Mouse (Mus musculus): Measurements from ENCODE around the gene AK157302. TPM values are rescaled to one million over a fixed set of nuclear protein-coding genes. Genes with fewer than 3 reads are reported as not detected.

Gene AK157302
- total and polyA plus RNA-seq, 2 experiments from 2014 or later: 0.16 to 0.43 TPM

DNA sequence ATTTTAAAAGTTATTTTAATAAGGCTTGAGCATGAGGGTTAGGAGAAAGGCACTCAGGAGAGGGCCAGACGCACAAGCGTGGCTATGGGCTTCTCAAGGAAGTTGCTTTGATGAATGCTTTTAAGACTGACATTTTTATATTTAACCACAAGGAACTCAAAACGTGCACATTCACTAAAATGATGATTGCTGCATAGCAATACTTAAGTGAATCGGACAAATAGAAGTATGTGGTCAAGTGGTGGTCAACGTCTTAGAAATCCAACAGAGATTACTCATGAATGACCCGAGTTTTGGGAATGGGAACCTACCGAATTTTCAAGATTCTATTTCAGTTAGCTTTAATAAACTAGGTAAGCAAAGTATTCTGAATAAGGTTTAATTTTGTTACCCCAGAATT, 35.1 kb downstream of the AK157302 start:
- H3K4me3 ChIP-seq (ENCODE audit: low read length): peak overlapping the region; percentile 92
- 51% methylated on average over 7 of the region's 7 CpGs for WGBS
- no peaks in the 10 kb centered on the region for H3K4me1 ChIP-seq (ENCODE audit: insufficient read depth, low read length)
- DNase-seq (ENCODE audit: low spot score): no peak
- H3K9ac ChIP-seq (replicated peaks; ENCODE audit: low read length): peak overlapping the region; percentile 0; the same call in 1 of the 2 replicates
- H3K27ac ChIP-seq: no peak overlapping the region
- peak overlapping the region; percentile 68 for H3K4me2 ChIP-seq (ENCODE audit: low read depth, low read length)
- no peak for TF ChIP-seq CTCF (IDR thresholded peaks at IDR 0.05; ENCODE audit: low read depth)
- no peak for ATAC-seq
- no peaks in the 10 kb centered on the region for H3K9me3 ChIP-seq (ENCODE audit: low read length)
- peaks cover 14% of the 10 kb centered on the region for H3K36me3 ChIP-seq (ENCODE audit: insufficient read depth, low read length)
- no peaks in the 10 kb centered on the region for H3K27me3 ChIP-seq (ENCODE audit: insufficient read depth, low read length)

DNA sequence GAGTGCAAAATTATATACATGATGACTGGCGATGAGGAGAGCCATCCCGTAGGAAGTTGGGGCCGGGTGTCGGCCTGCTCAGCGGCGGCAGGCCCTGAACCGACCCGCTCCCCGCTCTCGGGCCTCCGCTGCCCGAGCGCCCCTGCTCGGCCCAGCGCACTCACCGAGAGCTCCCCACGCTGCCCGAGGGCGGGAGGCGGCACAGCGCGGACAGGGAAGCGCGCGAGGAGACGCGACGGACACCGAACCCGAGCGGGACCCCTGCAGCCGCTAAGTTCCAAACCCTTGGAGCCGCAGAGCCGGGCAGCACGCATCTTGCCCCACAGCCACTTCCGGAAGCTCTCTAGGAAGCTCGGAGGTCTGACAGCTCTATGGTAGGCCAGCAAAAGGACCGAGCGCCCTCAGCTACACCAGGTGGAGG, 35.8 kb downstream of the AK157302 start, which contains the start of gene Zkscan8:
Zkscan8 (minus strand) TSS at position 340 of the 421 bp plus-strand sequence.
- no peaks in the 10 kb centered on the region for H3K9me3 ChIP-seq (ENCODE audit: low read length)
- peak within 1 kb of the TSS; percentile 90 for H3K27ac ChIP-seq
- WGBS: under 1% methylated on average over 39 of the region's 39 CpGs
- H3K4me1 ChIP-seq (ENCODE audit: insufficient read depth, low read length): no peaks in the 10 kb centered on the region
- peak within 1 kb of the TSS; percentile 68 for H3K4me2 ChIP-seq (ENCODE audit: low read depth, low read length)
- H3K9ac ChIP-seq (replicated peaks; ENCODE audit: low read length): peak within 1 kb of the TSS; percentile 90
- peak; percentile 99 for ATAC-seq
- peaks cover 10% of the 10 kb centered on the region for H3K36me3 ChIP-seq (ENCODE audit: insufficient read depth, low read length)
- peak; percentile 90 for DNase-seq (ENCODE audit: low spot score)
- TF ChIP-seq CTCF (IDR thresholded peaks at IDR 0.05; ENCODE audit: low read depth): peak; percentile 28
- no peaks in the 10 kb centered on the region for H3K27me3 ChIP-seq (ENCODE audit: insufficient read depth, low read length)
- H3K4me3 ChIP-seq (ENCODE audit: low read length): peak within 1 kb of the TSS; percentile 92

DNA sequence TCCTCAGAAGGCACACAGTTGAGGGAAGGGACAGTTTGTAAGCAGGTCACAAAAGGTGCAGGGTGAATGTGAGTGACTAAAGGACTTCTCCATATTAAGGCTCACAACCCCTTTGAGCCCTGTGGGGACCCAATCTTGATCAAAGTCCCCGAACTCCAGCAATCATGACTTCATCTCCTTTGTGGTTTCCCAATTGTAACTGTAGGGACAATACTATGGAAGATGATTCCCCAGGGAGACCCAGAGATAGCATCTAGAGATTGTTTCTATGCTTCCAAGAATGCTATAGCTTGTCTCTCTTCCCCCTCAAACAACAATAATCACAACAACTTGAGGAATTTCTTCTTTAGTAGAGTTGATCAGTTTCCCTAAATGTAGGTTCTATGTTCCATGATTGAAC, 47.7 kb downstream of the AK157302 start, which contains the start of gene Olfr1366:
Olfr1366 (minus strand) TSS at position 101 of the 400 bp plus-strand sequence.
- ATAC-seq (no peak), DNase-seq (ENCODE audit: low spot score) (no peak)
- TF ChIP-seq CTCF (IDR thresholded peaks at IDR 0.05; ENCODE audit: low read depth): no peak
- Histone ChIP-seq H3K9ac (replicated peaks; ENCODE audit: low read length) (no peak within 1 kb of the TSS), H3K9me3 (ENCODE audit: low read length) (no peaks in the 10 kb centered on the region), H3K27me3 (ENCODE audit: insufficient read depth, low read length) (no peaks in the 10 kb centered on the region; the same call in 1 of the 2 replicates), H3K4me1 (ENCODE audit: insufficient read depth, low read length) (no peaks in the 10 kb centered on the region), H3K27ac (no peak within 1 kb of the TSS), H3K4me3 (ENCODE audit: low read length) (no peak within 1 kb of the TSS), H3K36me3 (ENCODE audit: insufficient read depth, low read length) (no peaks in the 10 kb centered on the region), H3K4me2 (ENCODE audit: low read depth, low read length) (no peak within 1 kb of the TSS)
- WGBS: 69% methylated on average over 1 of the region's 1 CpGs

MicroRNAs within 50 kb of the gene (microRNA counts, 519-probe panel; counts per million panel counts)
- not detected for microRNA mmu-miR-1896

Small RNA genes lying within 50 kb of the gene (microRNA-seq; reads per million reads assigned to microRNA genes)
- gene Mir1896: 0 reads per million in 2 experiments

Other genes starting within 250 kb of the AK157302 start
- not detected in 2 replicates for gene Gpx5, start 202.5 kb upstream of the AK157302 start, total RNA-seq (2014; rRNA removed)
- not detected in 2 replicates for gene Gpx5, start 202.5 kb upstream of the AK157302 start, polyA plus RNA-seq (2015; fragmentation: Nextera tagmentation; extraction: Ambion mirVana)
- gene Gpx6, start 183.1 kb upstream of the AK157302 start, total RNA-seq (2014; rRNA removed): 0.32 and 0.84 TPM in 2 replicates
- 0.59 and 0.61 TPM in 2 replicates for gene Gpx6, start 183.1 kb upstream of the AK157302 start, polyA plus RNA-seq (2015; fragmentation: Nextera tagmentation; extraction: Ambion mirVana)
- not detected in 2 replicates for gene Olfr1367, start 148.3 kb upstream of the AK157302 start, total RNA-seq (2014; rRNA removed)
- gene Olfr1367, start 148.3 kb upstream of the AK157302 start, polyA plus RNA-seq (2015; fragmentation: Nextera tagmentation; extraction: Ambion mirVana): not detected in 2 replicates
- 4.0 and 5.3 TPM in 2 replicates for gene Zscan12, start 132.4 kb upstream of the AK157302 start, total RNA-seq (2014; rRNA removed)
- 7.7 and 8.1 TPM in 2 replicates for gene Zscan12, start 132.4 kb upstream of the AK157302 start, polyA plus RNA-seq (2015; fragmentation: Nextera tagmentation; extraction: Ambion mirVana)
- 36.4 and 47.1 TPM in 2 replicates for gene Zkscan3, start 92.5 kb upstream of the AK157302 start, total RNA-seq (2014; rRNA removed)
- gene Zkscan3, start 92.5 kb upstream of the AK157302 start, polyA plus RNA-seq (2015; fragmentation: Nextera tagmentation; extraction: Ambion mirVana): 45.9 and 48.2 TPM in 2 replicates
- gene Pgbd1, start 54.2 kb upstream of the AK157302 start, total RNA-seq (2014; rRNA removed): 3.3 and 6.3 TPM in 2 replicates
- gene Pgbd1, start 54.2 kb upstream of the AK157302 start, polyA plus RNA-seq (2015; fragmentation: Nextera tagmentation; extraction: Ambion mirVana): 2.0 and 2.1 TPM in 2 replicates
- gene Zscan26, start 41.5 kb upstream of the AK157302 start, total RNA-seq (2014; rRNA removed): 18.8 and 18.9 TPM in 2 replicates
- gene Zscan26, start 41.5 kb upstream of the AK157302 start, polyA plus RNA-seq (2015; fragmentation: Nextera tagmentation; extraction: Ambion mirVana): 19.4 and 23.5 TPM in 2 replicates
- 0.86 and 1.1 TPM in 2 replicates for gene Nkapl, start 26.7 kb upstream of the AK157302 start, total RNA-seq (2014; rRNA removed)
- 1.5 and 2.6 TPM in 2 replicates for gene Nkapl, start 26.7 kb upstream of the AK157302 start, polyA plus RNA-seq (2015; fragmentation: Nextera tagmentation; extraction: Ambion mirVana)
- gene Zkscan4, start 16.3 kb upstream of the AK157302 start, total RNA-seq (2014; rRNA removed): 6.0 and 6.2 TPM in 2 replicates
- 5.1 and 5.6 TPM in 2 replicates for gene Zkscan4, start 16.3 kb upstream of the AK157302 start, polyA plus RNA-seq (2015; fragmentation: Nextera tagmentation; extraction: Ambion mirVana)
- not detected in 2 replicates for gene Gm10065, start 15.8 kb upstream of the AK157302 start, total RNA-seq (2014; rRNA removed)
- not detected in 2 replicates for gene Gm10065, start 15.8 kb upstream of the AK157302 start, polyA plus RNA-seq (2015; fragmentation: Nextera tagmentation; extraction: Ambion mirVana)
- 20.4 and 83.2 TPM in 2 replicates for gene Gm11273, start 6.2 kb downstream of the AK157302 start, total RNA-seq (2014; rRNA removed)
- gene Gm11273, start 6.2 kb downstream of the AK157302 start, polyA plus RNA-seq (2015; fragmentation: Nextera tagmentation; extraction: Ambion mirVana): 7.7 and 8.2 TPM in 2 replicates
- 7.1 and 8.9 TPM in 2 replicates for gene Zkscan8, start 35.9 kb downstream of the AK157302 start, total RNA-seq (2014; rRNA removed)
- 2.7 and 2.8 TPM in 2 replicates for gene Zkscan8, start 35.9 kb downstream of the AK157302 start, polyA plus RNA-seq (2015; fragmentation: Nextera tagmentation; extraction: Ambion mirVana)
- gene Olfr1366, start 47.6 kb downstream of the AK157302 start, total RNA-seq (2014; rRNA removed): not detected in 2 replicates
- gene Olfr1366, start 47.6 kb downstream of the AK157302 start, polyA plus RNA-seq (2015; fragmentation: Nextera tagmentation; extraction: Ambion mirVana): 0.19 and 0.23 TPM in 2 replicates
- gene Olfr1535, start 64.7 kb downstream of the AK157302 start, total RNA-seq (2014; rRNA removed): not detected in 2 replicates
- 0.11 and 0.16 TPM in 2 replicates for gene Olfr1535, start 64.7 kb downstream of the AK157302 start, polyA plus RNA-seq (2015; fragmentation: Nextera tagmentation; extraction: Ambion mirVana)
- gene Olfr1364, start 86.5 kb downstream of the AK157302 start, total RNA-seq (2014; rRNA removed): not detected in 2 replicates
- not detected in 2 replicates for gene Olfr1364, start 86.5 kb downstream of the AK157302 start, polyA plus RNA-seq (2015; fragmentation: Nextera tagmentation; extraction: Ambion mirVana)
- not detected in 2 replicates for gene Olfr1362, start 118.8 kb downstream of the AK157302 start, total RNA-seq (2014; rRNA removed)
- not detected in 2 replicates for gene Olfr1362, start 118.8 kb downstream of the AK157302 start, polyA plus RNA-seq (2015; fragmentation: Nextera tagmentation; extraction: Ambion mirVana)
- not detected in 2 replicates for gene Olfr11, start 147.3 kb downstream of the AK157302 start, total RNA-seq (2014; rRNA removed)
- gene Olfr11, start 147.3 kb downstream of the AK157302 start, polyA plus RNA-seq (2015; fragmentation: Nextera tagmentation; extraction: Ambion mirVana): 0.09 TPM in 1 of 2 replicates, not detected in the other
- not detected in 2 replicates for gene Olfr1361, start 168.2 kb downstream of the AK157302 start, total RNA-seq (2014; rRNA removed)
- gene Olfr1361, start 168.2 kb downstream of the AK157302 start, polyA plus RNA-seq (2015; fragmentation: Nextera tagmentation; extraction: Ambion mirVana): not detected in 2 replicates
- not detected in 2 replicates for gene Olfr1360, start 182.2 kb downstream of the AK157302 start, total RNA-seq (2014; rRNA removed)
- gene Olfr1360, start 182.2 kb downstream of the AK157302 start, polyA plus RNA-seq (2015; fragmentation: Nextera tagmentation; extraction: Ambion mirVana): not detected in 2 replicates
- not detected in 2 replicates for gene Olfr1359, start 202.9 kb downstream of the AK157302 start, total RNA-seq (2014; rRNA removed)
- not detected in 2 replicates for gene Olfr1359, start 202.9 kb downstream of the AK157302 start, polyA plus RNA-seq (2015; fragmentation: Nextera tagmentation; extraction: Ambion mirVana)
- 541 and 615 TPM in 2 replicates for gene Hist1h2bl, start 220.9 kb downstream of the AK157302 start, total RNA-seq (2014; rRNA removed)
- gene Hist1h2bl, start 220.9 kb downstream of the AK157302 start, polyA plus RNA-seq (2015; fragmentation: Nextera tagmentation; extraction: Ambion mirVana): 1.2 TPM in 1 of 2 replicates, not detected in the other
- gene Hist1h2ai, start 221.2 kb downstream of the AK157302 start, total RNA-seq (2014; rRNA removed): 934 and 1,282 TPM in 2 replicates
- 4.5 and 5.8 TPM in 2 replicates for gene Hist1h2ai, start 221.2 kb downstream of the AK157302 start, polyA plus RNA-seq (2015; fragmentation: Nextera tagmentation; extraction: Ambion mirVana)
- gene Hist1h3h, start 222.4 kb downstream of the AK157302 start, total RNA-seq (2014; rRNA removed): 1,004 and 1,140 TPM in 2 replicates
- gene Hist1h3h, start 222.4 kb downstream of the AK157302 start, polyA plus RNA-seq (2015; fragmentation: Nextera tagmentation; extraction: Ambion mirVana): 1.9 and 6.2 TPM in 2 replicates
- gene Hist1h2bm, start 226.8 kb downstream of the AK157302 start, total RNA-seq (2014; rRNA removed): 1,597 and 1,943 TPM in 2 replicates
- 1.3 and 1.7 TPM in 2 replicates for gene Hist1h2bm, start 226.8 kb downstream of the AK157302 start, polyA plus RNA-seq (2015; fragmentation: Nextera tagmentation; extraction: Ambion mirVana)
- gene Hist1h4j, start 239.8 kb downstream of the AK157302 start, total RNA-seq (2014; rRNA removed): 1,214 and 1,310 TPM in 2 replicates
- not detected in 2 replicates for gene Hist1h4j, start 239.8 kb downstream of the AK157302 start, polyA plus RNA-seq (2015; fragmentation: Nextera tagmentation; extraction: Ambion mirVana)